Mouse (Mus musculus): Measurements from ENCODE around the gene Tspan1.

The Tspan1 gene

DNA sequence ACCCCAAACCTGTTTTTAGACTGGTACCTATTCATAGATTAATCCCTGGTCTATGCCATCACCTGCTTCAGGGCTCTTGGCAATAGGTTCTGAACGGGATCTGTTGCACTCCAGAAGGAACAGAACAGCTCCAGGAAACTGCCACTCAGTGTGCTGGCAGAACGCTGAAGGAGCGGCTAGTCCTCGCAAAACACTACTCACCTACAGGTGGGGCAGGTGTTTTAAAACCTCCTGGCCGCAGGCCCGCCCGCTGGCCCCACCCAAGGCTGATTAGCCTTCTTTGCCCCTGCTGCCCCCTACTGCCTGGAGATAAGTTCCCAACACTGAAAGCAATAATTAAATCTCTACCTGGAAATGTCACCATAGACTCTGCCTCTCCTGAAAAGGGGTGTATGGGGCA is at the start of gene Tspan1:
Tspan1 (minus strand) TSS at position 198 of the 400 bp plus-strand sequence.
- peak; percentile 60 for DNase-seq

DNA sequence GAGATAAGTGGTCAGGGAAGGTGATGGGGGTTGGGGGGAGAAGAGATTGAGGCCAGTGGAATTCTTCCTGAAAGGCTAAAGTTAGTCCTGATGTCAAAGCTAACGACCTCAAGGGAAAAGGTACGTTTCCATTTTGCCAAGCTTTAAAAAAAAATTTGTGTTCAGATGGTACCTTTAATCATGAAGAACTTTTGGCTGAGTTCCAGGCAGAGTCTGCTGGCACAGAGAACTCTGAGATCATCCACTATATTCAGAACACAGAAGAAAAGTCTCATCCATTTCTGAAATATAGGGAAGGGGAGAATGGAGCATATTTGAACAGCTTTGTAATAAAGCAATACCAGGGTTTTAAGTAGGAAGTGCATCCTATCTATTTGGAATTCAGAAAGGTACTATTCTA is 49.6 kb upstream of the Tspan1 start:
- DNase-seq: peak; percentile 82 to 84

DNA sequence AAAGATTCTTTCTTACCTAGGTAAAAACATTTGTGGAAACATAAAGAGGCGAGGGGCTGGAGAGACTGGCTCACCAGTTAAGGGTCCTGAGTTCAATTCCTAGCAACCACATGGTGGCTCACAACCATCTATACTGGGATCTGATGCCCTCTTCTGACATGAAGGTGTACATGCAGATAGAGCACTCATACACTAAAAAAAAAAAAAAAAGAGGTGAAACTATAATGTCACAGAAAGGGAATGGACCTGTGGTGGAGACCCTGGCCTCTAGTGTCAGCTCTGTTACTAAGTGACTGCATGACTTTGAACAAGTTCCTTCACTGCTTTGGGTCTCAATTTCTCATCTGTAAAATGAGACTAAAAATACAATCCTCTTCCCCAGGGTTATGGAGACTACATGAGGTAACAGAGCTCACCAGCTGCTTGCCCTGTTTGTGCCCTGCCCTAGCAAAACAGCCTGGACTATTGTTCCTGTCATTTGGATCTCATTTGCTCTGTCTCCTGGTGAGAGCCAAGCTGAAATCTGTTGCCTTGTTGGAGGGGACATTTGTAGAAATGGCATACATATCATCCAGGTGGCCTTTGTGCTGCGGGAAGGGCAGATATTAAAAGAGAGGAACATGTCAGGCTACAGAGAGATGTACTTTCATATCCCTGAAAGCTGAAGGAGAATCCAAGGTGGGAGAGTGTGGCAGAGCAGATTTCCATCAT is 48.6 kb upstream of the Tspan1 start:
- DNase-seq: peak; percentile 46 to 65

DNA sequence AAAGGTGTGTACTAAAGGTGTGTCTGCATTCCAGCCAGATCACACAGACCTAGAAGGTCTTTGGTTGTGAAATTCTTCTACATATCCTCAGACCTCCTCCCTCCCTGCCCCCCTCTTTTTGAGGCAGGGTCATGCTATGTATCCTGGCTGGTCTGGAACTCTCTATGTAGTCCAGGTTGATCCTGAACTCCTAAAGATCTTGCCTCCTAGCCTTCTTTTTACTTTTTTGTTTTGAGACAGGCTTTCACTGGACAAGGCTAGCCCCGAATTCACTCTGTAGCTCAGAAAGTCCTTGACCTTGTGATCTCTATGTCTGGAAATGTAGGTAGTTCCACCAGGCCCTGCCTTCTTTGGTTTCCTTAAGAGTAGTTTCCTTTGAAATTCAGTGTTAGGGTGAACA is 41.5 kb upstream of the Tspan1 start:
- DNase-seq: no peak

DNA sequence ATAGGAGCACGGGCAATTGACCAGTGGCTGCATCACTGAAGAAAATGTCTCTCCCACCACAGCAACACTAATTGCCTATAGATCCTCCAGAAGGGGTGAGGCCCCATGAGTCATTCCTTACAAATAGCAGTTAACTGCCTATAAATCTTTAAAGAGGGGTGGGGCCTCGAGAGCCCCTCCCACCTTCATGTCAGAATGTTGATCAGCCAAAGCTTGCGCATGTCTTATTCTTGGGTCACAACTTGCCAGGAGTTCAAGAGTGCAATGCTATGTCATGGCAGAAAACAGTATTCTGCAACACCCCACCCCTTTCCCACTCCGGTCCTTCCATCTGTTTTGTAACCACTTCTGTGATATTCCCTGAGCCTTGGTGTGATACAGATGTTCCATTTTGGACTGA is 39.1 kb upstream of the Tspan1 start:
- DNase-seq: no peak

DNA sequence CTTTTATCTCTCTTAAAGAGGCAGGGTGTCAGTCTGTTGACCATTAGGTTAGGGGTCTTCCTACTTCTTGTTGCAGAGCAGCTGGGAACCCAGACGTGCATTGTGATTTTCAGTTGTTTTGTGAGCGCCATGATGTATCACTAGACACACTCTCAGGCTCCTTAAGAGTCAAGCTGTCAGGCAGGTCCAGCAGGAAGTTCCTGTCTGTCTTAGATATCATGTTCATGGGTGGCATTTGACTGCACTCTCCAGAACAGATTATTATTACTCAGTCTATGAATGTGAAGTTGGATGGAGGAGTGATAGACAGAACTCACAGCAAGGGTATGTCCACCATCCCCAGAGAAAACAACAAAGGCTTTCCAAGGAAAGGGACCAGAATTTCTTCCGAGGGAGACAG is 37.0 kb upstream of the Tspan1 start:
- no peak for DNase-seq

DNA sequence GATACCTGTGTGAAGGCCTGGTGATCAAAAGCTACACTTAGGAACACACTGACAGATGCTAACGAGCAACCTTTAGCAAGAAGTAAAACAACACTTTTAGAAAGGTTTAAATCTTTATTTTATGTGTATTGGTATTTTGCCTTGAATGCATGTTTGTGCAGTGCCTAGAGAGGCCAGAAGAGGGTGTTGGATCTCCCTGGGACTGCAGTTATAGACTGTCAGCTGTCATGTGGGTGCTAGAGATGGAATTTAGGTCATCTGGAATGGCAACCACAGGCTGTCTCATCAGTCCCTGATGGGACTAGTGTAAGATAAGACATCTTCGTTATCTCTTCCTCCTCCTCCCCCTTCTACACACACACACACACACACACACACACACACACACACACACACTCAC is 31.0 kb upstream of the Tspan1 start:
- peak; percentile 40 to 63 for DNase-seq

DNA sequence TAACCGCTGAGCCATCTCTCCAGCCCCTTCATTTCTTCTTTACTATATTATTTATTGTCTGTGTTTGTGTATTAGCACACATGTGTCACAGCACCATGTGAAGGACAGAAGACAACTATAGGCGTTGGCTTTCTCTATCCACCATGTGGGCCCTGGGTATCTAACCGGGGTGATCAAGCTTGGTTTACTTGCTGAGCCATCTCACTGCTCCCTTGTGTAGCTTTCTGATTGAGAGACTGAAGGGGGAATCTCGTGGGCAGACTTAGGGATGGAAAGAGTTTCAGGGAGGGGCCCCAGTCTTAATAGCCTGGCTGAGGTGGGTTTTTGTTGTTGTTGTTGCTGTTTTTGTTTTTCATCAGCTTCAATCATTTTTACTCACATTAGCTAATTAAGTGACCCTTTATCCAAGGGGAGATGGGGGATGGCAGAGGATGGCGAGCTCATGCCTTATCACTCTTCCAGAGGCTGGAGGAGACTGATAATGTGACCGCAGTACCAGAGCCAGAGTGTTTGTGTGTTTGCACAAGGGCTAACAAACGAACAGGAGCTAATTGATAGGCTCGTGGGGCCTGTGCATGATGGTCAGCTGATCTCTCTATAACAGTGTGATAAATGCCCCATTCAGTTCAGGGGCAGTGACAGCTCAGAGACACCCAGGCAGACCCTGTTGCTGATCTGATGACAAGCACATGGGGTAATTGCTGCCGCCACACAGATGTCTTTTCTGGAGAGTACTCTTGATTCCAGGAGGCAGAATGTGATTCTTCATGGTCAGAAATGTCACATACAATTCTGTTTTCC is 26.4 kb upstream of the Tspan1 start:
- no peak for DNase-seq

DNA sequence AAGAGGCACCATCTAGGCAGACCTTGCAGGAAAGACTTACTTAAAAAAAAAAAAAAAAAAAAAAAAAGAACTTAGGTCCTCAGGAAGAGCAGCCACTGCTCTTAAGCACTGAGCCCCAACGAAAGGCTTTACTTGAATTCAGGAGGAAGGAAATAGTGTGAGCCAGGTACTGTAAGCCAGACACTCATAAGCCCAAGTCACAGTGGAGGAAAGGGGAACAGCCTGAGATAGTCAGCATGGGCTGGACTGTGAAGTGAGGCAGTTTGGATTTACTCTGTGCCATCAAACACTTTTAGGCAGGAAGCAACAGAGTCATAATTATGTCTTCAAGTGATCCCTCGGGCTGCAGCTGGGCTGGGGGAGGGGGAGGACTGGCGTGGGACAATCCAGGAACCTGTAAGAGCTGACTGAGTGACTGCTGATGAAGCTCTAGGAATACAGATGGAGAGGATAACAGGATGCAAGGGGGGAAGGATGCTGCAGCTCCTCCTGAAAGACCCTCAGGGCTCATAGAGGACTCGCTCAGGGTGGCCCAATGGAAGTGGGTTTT is 25.0 kb upstream of the Tspan1 start:
- DNase-seq: no peak

DNA sequence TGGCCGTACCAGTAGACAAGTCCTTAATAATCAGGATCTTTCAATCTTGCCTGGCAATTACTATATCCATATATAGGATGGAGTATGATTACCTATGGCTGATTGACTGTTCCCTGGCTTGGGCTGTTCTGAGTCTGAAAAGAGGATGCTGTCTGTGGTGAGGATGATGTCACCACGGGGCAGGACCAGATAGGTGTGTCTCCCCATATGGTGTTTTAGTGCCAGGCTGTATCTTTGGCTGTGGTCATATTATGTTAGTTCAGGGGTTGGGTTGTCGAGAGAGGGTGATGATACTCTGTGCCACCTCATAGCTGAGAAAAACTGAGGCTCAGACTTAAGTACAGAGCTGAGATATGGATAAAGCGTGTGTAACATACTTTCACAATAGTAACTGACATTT is 17.7 kb upstream of the Tspan1 start:
- no peak for DNase-seq

DNA sequence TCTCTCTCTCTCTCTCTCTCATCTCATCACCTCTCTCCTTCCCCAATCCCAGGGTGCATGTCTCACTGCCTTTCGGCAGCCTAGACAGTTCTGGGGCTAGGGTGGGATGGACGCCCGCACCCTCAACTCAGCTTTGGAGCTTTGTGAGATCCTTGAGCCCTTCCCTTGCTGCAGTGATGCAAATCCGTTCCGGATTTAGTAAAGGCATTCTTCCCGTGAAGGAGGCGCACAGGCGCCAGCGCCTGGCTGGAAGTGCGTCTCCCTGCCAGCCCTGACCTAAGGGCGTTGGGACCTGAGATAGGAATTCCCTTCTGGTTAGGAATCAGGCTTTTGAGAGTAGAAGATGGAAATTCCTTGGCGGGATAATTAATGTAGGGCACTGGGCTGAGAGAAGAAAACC is 15.3 kb upstream of the Tspan1 start:
- DNase-seq: peak; percentile 77 to 84

DNA sequence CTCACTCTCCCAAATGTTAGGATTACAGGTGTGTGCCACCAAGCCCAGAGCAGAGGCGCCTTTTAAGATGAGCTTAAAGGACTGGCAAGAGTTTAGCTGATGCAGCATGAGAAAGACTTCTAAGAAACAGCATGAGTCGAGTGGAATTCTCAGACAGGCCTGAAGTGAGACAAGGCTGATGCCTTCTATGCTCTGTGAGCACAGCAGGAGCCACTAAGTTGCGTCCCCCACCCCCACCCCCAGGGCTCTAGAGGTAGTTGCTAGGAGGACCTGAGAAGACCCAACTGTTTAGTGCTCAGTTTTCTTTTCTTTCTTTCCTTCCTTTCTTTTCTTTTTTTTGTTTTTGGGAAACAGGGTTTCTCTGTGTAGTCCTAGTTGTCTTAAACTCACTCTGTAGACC is 14.7 kb upstream of the Tspan1 start:
- DNase-seq: no peak

DNA sequence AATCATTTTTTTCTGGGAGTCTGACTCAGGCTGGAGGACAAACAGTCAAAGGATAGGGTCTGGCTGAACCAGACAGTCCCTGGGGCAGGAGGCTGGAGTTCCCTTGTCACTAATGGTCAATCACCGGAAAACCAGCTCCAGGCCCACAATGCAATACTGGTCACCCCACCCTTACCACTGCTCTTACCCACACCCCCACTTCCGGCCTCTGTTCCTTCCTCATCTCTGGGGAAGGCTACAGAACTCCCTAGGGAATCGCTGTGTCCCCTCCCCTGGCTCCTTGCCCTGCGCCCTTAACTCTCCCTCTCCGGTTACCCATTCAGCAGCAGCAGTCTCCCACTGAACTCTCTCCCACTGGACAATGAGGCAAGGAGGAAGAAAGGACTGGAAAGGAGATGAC is 9.7 kb upstream of the Tspan1 start:
- peak; percentile 75 to 78 for DNase-seq

DNA sequence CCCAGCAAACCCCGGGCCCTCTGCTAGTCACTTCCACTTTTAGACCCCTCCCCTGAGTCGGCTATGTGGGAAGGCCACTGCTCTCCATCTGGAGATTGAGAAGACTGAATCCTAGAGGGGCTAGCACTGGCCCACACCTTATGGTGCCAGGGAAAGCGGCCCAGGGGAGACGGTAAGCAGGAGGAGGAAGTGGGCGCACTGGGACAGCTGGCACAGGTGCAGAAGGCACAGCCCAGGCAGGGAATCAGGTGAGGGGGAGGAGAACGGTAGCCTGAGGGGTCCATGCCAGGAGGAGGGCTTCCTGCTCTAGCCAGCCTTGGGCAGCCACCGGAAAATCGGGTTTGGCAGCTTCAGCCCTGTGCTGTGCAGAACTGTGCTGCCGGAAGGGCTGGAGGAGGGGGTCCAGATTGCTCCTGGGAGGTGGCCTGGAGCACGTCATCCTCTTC is 9.2 kb upstream of the Tspan1 start:
- DNase-seq: peak; percentile 99

DNA sequence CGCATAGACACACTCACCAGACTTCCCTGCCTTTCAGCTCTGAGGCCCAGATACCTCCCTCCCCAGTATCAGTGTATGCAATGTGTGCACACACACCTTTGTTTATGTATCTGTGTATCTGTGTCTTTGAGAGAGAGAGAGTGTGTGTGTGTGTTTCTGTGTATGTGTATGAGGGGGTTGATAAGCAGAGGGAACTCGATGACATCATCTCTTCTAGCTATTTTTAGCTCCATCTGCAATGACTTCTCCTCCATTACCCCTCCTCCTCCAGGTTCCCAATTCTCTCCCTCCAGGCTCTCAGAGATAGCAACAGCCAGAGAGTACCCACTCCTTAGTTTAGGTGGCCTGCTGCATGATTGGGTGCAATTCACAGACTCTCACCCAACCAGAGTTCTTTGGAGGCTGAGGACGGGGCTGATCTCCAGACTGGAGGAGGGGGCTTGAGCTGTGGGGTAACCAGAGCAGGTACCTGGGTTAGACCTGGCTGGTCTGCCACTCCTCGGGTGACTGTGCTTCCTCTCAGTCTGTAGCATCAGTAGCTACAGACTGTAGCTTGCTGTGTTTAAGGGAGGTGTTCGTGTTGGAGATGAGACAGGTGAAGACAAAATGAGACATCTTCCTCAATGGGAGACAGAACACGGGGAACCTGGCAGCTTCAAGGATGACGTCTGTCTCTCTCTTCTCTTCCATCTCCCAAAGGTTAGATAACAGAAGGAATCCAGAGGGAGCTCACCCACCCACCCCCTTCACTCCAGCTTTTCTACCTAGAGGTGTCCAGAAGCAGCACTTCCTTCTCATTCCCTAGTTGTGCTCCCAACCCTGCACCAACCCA is 8.5 kb upstream of the Tspan1 start:
- peak; percentile 78 to 81 for DNase-seq

DNA sequence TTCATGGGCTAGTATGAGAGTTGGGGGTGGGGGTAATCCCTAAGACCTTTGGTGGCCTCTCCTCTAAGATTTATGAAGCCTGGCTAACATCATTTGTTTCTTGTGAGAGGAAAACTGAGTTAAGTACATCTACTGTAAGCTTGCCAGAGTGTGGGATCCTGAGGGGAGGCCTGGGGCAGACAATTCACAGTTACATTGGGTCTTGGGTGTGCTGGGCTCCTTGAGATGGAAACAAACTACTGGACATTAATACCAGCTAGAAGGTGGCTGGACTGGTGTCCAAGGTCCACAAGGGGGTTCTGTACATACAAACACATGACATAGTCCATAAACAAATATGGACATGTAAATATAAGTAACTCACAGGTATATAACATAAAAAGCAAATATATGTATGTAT is 7.7 kb upstream of the Tspan1 start:
- DNase-seq: peak in 1 of 2 experiments; percentile 46

DNA sequence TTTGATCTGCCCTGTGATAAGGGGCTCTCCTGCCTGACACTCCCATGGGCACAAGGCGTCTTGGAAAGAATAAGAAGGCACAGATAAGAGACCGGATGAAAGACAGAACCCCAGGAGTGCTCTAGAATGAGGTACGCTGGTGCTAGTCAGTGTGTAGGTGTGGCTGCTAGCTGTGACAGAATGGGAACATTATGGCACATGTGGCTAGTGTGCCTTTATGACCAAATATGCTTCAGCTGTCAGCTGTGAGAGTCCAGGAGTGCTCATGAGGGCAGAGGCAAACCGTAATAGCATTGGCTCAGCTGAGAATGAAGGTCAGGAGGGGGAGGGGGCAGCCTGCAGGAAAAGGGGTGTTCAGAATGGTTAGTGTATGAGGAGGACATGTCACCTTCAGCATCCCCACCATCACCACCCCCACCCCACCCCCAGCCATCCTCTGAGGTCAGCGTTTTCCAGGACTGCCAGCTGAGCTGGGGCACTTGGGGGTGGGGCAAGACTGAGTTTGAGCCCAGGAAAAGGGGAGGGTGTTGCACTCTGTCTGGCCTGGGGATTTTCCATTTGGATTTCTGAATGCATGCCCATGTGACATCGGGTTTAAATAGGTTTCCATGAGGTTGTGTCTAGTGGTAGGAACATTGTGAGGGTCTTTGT is 7.2 kb upstream of the Tspan1 start:
- peak; percentile 50 to 65 for DNase-seq

DNA sequence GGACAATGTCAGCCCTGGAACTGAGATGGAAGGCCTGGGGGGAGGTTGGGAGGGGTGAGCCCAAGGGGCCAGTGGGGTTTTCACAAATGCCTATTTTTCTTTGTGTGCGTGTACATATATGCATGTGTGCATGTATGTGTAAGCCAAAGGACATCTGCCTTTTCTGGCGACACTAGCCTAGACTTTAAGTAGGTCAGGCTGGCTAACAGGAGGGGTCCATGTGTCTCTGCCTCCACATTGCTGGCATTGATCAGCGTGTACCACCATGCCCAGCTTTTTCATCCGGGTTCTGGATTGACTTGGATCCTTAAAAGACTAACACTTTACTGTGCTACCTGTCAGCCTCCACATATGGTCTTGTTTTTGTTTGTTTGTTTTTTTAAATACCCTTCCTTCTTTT is 6.4 kb upstream of the Tspan1 start:
- peak; percentile 40 to 49 for DNase-seq

DNA sequence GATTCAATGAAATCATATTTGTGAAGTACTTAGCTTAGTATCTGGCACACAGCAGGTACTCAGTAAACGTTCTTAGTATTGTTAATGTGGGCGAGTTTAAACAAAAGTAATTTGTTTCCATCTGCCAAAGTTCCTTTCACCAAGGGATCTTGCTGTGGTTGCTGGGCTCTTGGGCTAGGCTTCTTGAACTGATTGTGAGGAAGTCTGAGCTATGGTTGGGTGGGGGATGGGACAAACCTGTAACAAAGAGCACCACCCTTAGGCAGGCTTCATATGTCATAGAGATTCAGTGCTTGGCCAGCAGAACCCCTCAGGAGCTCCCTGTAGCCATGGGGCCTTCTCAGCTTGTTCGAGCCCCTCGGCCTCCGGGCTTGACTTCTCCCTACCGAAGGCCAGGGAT is 5.7 kb upstream of the Tspan1 start, which contains the start of the genes 1700042G07Rik and Gm49337:
1700042G07Rik (plus strand) TSS at position 301 of the 400 bp plus-strand sequence.
Gm49337 (plus strand) TSS at position 313 of the 400 bp plus-strand sequence.
- no peak for DNase-seq

DNA sequence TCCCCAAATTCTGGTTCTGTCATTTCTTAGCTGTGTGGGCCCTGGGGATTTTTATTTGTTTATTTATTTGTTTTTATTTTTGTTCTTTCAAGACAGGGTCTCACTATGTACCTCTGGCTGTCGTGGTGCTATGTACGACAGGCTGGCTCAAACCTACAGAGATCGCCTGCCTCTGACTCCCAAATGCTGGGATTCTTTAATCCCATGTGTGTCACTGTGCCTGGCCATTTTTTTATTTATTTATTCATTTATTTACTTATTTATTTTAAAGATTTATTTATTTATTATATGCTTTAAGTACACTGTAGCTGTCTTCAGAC is 1.9 kb upstream of the Tspan1 start:
- DNase-seq: no peak

DNA sequence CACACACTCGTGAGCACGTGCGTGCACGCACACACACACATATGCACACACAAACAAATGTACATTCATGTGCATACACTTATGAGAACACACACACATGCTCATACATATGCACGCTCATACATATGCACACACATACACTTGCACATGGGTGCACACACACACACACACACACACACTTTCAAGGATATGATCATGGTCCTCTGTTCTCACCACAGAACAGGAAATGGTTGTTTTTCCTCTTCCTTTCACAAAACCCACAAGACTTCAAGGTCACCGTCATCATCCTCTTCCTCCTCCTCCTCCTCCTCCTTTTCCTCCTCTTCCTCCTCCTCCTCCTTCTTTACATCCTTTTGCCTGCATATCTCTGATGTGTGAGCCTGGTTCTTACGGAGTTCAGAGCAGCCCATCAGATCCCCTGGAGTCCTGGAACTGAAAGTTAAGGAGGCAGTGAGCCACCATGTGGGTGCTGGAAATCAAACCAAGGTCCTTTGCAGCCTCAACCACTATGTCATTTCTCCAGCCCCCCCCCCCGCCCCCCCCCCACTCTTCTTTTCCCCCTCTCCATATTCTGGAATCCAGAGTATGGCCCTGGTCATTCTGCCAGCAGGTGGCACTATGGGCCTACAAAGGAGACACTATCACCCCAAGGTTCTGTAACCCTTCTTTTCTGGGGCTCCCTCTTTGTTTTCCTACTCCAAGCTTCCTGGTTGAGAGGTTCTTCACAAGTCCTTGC is 1.4 kb upstream of the Tspan1 start:
- DNase-seq: peak; percentile 92 to 96

Measured in cerebellum, postnatal 14 days (tissue).